Mouse (Mus musculus) gastrocnemius, postnatal 4 days (tissue): ENCODE data around the gene Adcy1. TPM values are rescaled to one million over a fixed set of nuclear protein-coding genes. Genes with fewer than 3 reads are reported as not detected.

Experiments used
- DNase-seq, 2 experiments: peaks; one replicate each; pipeline ENCODE4 v3.0.0; 2021 to 2022; ENCODE audit warnings: low spot score in 2 of 2, mixed read lengths in 2 of 2
- total RNA-seq, 2 experiments: library from RNA; stranded (reverse); gene quantifications; 2 replicates each; pipeline ENCODE4 v1.2.3; 2021

Adcy1 gene
- total RNA-seq, 2 experiments from 2014 or later: 3.7 to 4.0 TPM

GRCm38 (mm10) chr11:7178724-7179123 lies 115.4 kb downstream of the Adcy1 start:
- no peak for DNase-seq

GRCm38 (mm10) chr11:7179276-7179675 lies 116.0 kb downstream of the Adcy1 start:
- no peak for DNase-seq

- no peak for DNase-seq
Observed at GRCm38 (mm10) chr11:7182409-7183042, 119.2 kb downstream of the Adcy1 start.

GRCm38 (mm10) chr11:7184420-7184819 lies 121.1 kb downstream of the Adcy1 start:
- no peak for DNase-seq

DNA sequence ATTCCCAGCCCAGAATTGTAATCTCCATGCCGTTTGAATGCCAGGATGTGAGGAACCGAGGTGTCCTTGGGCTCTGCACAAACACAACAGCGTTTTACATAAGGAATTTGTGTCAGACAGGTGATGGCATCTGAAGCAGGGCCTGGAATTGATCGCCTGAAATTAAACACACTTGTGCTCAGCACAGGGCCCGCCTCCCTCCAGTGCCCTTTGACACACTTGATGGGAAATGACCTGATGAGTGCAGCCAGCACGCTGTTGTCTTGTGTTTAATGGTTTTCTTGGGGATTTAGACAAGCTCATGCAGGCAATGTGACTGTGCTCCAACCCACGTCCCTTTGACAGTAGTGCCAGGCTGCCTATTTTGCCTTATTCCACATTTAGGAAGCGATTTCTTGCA lies 124.2 kb downstream of the Adcy1 start:
- DNase-seq: no peak

- no peak for DNase-seq
Observed at GRCm38 (mm10) chr11:7188469-7188868, 125.2 kb downstream of the Adcy1 start, which contains the start of gene Gm11985. Gene Gm11985 (minus strand): TSS chr11:7188569.

DNA sequence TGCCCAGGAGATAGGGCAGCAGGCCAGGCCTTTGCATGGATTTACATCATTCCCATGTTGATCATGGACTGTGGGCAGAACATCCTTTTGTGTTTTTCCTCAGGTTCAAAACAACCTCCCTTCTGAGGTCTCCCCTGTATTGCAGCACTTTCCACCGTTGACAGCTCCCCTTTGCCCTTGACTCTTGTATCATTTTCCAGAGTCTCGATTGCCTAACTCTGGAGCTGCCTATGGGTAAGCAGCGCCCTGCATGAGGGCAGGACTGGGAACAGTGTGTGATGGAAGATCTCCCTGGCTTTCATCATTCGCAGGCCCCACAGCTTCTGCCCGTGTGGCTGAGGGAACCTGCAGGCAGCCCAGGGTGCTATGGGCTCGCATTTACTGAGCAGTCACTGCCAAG lies 129.4 kb downstream of the Adcy1 start:
- no peak for DNase-seq

- DNase-seq: no peak
Observed at GRCm38 (mm10) chr11:7193134-7193533, 129.8 kb downstream of the Adcy1 start.

GRCm38 (mm10) chr11:7194432-7195311 lies 131.4 kb downstream of the Adcy1 start:
- DNase-seq: no peak

GRCm38 (mm10) chr11:7195312-7195685 lies 132.0 kb downstream of the Adcy1 start:
- no peak for DNase-seq

GRCm38 (mm10) chr11:7197491-7197941 lies 134.2 kb downstream of the Adcy1 start, which contains the start of gene Igfbp1:
Gene Igfbp1 (plus strand): TSS chr11:7197782.
- DNase-seq: no peak

DNA sequence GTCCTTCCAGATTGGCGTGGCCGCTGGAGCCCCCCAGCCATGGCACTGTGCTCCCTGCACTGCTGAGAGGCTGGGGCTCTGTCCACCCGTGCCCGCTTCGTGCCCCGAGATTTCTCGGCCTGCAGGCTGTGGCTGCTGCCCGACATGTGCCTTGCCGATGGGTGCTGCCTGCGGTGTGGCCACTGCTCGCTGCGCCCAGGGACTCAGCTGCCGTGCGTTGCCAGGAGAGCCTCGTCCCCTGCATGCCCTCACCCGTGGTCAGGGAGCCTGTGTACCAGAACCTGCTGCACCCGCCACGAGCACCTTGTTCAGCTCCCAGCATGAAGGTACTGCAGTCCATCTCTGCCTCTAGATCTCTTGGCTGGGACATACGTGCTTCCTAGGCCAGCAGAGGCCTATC lies 134.7 kb downstream of the Adcy1 start:
- DNase-seq: no peak

- no peak for DNase-seq
Observed at GRCm38 (mm10) chr11:7198481-7199256, 135.4 kb downstream of the Adcy1 start.

DNA sequence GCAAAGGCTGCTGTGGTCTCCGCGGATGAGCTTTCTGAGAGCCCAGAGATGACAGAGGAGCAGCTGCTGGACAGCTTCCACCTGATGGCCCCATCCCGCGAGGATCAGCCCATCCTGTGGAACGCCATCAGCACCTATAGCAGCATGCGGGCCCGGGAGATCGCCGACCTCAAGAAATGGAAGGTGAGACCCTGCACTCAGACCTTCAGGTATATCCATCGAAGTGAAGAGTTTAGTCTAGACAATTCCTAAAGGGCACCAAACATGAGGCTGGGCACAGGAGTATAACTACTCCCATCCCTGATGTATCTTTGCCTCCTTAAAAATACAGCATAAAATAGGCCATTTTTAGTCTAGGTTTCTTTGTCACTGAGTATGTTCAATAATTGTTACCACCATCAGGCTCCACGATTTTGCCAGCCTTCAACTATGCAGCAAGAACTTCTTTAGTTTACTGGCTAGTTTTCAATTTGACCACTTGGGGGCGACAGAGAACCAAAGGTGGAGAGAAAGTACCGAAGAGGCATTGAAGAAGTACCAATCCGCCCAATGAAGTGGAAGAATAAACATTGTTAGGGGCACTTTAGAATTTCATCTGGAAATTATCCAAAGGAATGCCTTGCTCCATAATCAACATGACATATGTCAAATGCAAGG lies 136.6 kb downstream of the Adcy1 start:
- DNase-seq: peak in 1 of 2 experiments; percentile 56

DNA sequence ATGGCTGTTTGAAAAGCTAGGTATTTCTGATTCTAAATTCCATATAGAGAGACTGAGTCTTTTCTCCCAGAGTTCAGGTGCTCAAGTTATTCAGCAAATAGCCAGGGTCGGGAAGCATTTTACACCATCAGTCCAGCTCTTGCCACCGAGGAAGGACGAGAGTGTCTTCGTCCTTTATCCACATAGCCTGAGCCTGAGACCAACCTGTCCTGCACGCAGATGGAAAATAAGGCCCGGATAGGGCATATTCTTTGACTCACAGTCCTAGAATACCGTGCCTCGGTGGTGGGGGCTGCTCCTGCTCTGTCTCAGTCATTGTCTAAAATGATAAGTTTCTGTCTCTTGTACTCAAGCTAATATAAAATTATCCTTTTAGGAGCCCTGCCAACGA lies 137.1 kb downstream of the Adcy1 start:
- DNase-seq: no peak

- no peak for DNase-seq
Observed at GRCm38 (mm10) chr11:7202206-7202605, 138.9 kb downstream of the Adcy1 start.

GRCm38 (mm10) chr11:7203846-7204245 lies 140.6 kb downstream of the Adcy1 start:
- no peak for DNase-seq

GRCm38 (mm10) chr11:7210343-7210742 lies 147.1 kb downstream of the Adcy1 start:
- peak; percentile 74 to 83 for DNase-seq

- DNase-seq: peak in 1 of 2 experiments; percentile 31
Observed at GRCm38 (mm10) chr11:7211211-7211610, 147.9 kb downstream of the Adcy1 start.

- no peak for DNase-seq
Observed at GRCm38 (mm10) chr11:7212126-7212798, 149.0 kb downstream of the Adcy1 start.

DNA sequence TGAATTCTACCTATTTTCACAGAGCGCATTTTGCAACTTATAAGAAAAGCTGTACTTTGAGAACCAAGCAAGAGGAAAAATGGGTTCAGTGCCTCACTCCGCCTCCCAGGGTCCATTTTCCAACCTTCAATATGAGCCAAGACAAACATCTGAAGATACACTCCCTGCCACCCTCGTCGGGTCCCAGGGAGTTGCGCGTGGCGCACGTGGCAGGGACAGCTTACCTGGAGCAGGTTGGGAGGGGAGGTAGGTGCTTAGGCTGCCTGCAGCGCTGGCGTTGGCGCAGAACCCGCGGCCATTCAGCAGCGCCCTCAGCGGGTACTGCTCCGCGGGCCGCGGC lies 149.8 kb downstream of the Adcy1 start:
- no peak for DNase-seq
